Mouse (Mus musculus) 3134 (cell line): ENCODE results near the gene Atp6v0e.

ENCODE experiments used
- DNase-seq: peaks from one replicate; pipeline ENCODE4 v3.0.0-alpha.2; 2011; ENCODE audit warnings: low spot score; ENCODE audit not compliant: insufficient read length; ENCODE audit errors: extremely low read depth

Atp6v0e gene

GRCm38 (mm10) chr17:26710049-26710448 is 47.0 kb downstream of the Atp6v0e start:
- no peak for DNase-seq

- DNase-seq = peak; percentile 99
Observed at GRCm38 (mm10) chr17:26715271-26715758, 52.3 kb downstream of the Atp6v0e start, which contains the start of gene Crebrf. Gene Crebrf (plus strand): TSS chr17:26715650.

- peak; percentile 99 for DNase-seq
Observed at GRCm38 (mm10) chr17:26715916-26716717, 53.1 kb downstream of the Atp6v0e start.

GRCm38 (mm10) chr17:26717868-26718267 is 54.8 kb downstream of the Atp6v0e start:
- no peak for DNase-seq

- DNase-seq = no peak
Observed at GRCm38 (mm10) chr17:26719405-26719804, 56.4 kb downstream of the Atp6v0e start.

- no peak for DNase-seq
Observed at GRCm38 (mm10) chr17:26721802-26722201, 58.8 kb downstream of the Atp6v0e start.

GRCm38 (mm10) chr17:26724790-26725189 is 61.8 kb downstream of the Atp6v0e start:
- DNase-seq = no peak

GRCm38 (mm10) chr17:26726674-26727073 is 63.6 kb downstream of the Atp6v0e start:
- no peak for DNase-seq

GRCm38 (mm10) chr17:26727110-26727755 is 64.2 kb downstream of the Atp6v0e start:
- peak; percentile 63 for DNase-seq

GRCm38 (mm10) chr17:26742581-26742980 is 79.5 kb downstream of the Atp6v0e start:
- DNase-seq = no peak

GRCm38 (mm10) chr17:26743294-26743693 is 80.3 kb downstream of the Atp6v0e start:
- no peak for DNase-seq
